Mouse (Mus musculus): ENCODE results near the gene Kif17.

Kif17 gene

DNA sequence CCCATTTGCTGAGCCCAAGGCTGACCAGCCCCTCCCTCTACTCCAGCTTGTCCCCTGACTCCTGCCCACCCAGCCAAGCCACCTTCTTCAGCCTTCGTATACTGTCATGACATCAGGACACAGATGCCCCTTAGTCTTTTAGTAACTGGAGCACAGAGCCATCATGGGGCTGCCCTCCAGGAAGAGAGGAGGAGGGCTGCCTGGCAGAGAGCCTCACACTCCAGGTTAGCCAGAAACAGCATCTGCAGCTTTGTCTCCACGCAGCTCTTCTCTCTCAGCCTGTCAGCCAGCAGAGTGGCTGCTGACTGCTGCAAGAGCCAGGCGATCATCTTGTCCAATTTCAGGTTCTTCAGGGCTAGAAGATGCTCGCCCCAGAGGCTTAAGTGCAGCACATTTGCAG, 63.6 kb downstream of the Kif17 start:
- DNase-seq (ENCODE audit: low spot score): no peak

DNA sequence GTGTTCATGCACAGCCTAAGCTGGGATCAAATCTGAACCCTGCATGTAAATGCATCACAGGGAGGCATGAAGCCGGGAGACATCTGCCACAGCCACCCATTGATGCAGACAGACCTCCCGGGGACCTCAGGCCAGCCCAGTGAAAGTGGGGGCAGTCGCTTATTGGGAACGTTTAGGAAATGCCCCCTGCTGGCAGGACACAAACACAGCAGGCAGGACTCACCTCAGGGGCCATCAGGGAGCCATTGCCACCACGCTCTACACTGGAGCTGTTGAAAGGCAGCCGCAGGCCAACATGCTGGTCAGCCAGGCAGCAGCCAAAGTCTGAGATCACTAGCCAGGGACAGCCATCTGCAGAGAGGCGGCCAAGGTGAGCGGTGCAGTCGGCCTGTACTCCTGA, 65.5 kb downstream of the Kif17 start:
- DNase-seq (ENCODE audit: low spot score): peak; percentile 36

DNA sequence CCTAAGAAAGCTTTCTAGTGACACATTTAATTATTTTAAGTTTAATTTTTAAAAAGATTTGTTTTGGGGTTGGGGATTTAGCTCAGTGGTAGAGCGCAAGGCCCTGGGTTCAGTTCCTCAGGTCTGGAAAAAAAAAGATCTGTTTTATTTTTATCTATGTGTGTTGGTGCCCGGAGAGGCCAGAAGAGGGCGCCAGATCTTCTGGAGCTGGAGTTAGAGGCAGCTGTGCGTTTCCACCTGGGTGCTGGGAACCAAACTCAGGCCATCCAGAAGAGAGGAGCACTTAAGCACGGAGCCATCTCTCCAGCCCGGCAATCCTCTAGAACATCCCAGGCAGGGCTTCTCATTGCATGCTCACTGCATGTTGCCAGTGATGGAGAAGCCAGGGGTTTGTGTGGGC, 66.1 kb downstream of the Kif17 start:
- DNase-seq (ENCODE audit: low spot score): no peak

DNA sequence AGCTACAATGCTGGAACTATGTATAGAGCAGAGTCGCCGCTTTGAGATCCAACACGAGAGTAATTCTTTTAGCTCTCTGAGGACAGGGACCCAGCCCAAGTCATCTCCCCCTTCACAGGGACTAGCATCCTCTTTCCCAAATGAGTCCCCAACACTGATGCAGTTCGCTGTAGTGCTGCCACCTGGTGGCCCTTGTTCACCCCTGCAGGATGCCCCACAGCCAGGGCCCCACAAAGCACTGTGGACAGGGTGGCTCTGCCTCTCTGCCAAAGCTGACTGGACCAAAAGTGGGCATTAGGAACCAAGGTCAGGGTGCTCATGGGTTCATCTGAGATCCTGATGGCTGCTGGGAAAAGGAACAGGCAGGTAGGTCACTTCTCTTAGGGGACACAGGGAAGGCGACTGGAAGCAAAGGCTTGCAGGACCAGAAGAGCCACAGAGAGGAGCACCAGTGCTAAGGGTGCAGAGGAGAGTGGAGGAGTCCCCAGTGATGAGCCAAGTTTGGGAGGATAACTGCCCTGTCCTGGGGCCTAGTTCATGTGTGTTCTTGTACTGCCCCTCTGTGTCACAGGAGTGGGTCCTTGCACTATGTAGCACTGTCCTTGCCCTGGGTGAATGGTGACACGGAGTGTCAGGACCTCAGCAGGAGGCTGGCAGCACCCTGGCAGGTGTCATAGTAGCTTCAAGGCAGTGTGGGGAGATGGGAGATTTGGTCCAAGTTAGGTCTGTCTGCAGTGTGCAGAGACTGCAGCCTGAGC, 68.5 kb downstream of the Kif17 start:
- peak; percentile 78 for DNase-seq (ENCODE audit: low spot score)

DNA sequence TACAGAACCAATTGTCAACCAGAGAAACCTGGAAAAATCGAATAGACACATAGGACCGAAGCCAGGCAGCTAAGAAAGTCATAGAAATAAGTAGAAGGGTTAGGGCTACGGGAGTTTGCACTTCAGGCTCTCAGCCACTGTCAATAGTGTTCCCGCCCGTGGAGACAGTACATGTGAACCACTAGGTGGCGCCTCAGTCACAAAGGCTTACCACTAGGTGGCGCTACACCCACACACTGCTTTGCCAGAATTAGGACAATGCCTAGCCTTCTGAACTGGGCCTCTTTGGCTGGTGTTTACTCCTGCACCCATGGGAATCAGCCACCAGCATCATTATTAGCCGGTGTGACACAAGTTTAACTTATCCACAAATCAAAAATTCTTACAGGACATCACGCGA, 69.3 kb downstream of the Kif17 start:
- peak; percentile 91 for DNase-seq (ENCODE audit: low spot score)

DNA sequence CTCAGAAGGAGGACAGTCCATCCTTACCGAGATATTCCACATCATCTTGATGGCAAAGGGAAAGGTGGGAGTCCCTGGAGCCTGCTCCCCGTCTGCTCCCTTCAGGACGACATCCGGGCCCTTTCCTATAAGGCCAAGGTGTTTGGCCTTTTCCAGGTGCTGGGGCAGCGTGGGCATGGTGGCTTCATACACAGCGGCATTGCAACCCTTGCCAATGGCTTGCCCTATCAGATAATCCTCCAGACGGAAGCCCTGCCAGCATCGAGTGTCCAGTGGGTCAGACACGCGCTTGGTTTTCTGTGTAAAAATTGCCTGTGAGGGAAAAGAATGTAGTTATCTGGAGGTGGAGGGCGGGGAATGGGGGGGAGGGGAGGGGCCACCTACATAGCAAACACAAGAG, 70.5 kb downstream of the Kif17 start:
- no peak for DNase-seq (ENCODE audit: low spot score)

DNA sequence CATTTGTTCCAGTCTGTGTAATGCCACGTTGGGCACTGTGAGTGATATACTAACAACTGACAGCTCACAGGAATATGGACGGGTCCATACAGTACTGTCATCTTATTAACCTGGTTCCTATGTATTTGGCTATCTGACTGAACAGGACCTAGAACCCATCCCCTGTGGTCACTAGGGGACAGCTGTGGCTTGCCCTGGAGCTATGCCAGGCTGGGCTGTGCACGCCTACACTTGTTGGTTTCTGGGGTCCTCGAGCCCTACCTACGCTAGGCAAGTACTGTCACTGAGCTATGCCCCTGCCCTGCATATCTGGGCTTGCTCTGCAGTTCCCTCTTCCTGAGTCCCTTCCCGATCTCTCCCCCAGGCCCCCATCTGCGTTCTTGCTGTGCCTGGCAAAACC, 71.3 kb downstream of the Kif17 start:
- no peak for DNase-seq (ENCODE audit: low spot score)

DNA sequence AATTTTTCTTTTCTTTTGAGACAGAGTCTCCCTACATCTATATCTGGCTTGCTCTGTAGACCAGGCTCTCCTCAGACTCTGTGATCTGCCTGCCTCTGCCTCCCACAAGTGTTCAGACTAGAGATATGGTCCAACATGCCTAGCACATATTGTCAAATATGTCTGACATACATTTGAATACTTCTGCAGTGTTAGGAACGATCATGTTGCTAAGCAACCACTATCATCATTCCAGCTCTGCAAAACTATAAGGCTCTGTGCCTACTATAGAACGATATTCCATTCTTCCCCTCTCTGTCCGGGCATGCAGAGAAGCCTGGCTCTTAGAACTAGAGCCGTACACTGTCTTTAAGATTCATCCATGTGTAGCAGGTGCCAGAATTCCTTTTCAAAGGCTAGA, 72.5 kb downstream of the Kif17 start:
- DNase-seq (ENCODE audit: low spot score): no peak

DNA sequence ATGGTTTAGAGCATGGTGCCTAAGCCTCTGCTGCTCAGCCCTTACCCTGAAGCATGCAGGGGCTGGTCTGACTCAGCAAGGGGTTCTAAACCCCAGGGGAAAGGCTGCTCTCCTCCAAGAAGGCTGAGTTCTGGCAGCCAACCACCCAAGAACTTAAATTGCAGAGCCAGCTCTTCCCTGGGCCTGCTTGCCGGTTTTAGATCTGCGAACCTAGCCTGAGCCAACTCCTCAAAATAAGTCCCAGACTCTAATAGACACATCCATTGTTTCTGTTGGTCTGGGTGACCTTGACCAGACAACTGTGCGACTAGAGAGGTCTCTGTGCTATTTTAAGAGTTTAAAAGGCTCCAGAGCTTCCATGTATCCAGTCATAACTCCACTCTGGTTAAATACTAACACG, 73.5 kb downstream of the Kif17 start:
- no peak for DNase-seq (ENCODE audit: low spot score)

DNA sequence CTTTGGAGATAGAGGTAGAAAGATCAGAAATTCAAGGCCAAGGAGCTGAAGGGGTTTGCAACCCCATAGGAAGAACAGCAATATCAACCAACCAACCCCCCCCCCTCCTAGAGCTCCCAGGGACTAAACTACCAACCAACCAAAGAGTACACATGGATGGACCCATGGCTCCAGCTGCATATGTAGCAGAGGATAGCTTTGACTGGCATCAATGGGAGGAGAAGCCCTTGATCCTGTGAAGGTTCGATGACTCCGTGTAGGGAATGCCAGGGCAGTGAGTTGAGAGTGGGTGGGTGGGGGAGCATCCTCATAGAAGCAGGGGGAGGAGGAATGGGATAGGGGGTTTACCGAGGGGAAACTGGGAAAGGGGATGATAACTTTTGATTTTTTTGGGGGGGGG, 74.2 kb downstream of the Kif17 start:
- no peak for DNase-seq (ENCODE audit: low spot score)

DNA sequence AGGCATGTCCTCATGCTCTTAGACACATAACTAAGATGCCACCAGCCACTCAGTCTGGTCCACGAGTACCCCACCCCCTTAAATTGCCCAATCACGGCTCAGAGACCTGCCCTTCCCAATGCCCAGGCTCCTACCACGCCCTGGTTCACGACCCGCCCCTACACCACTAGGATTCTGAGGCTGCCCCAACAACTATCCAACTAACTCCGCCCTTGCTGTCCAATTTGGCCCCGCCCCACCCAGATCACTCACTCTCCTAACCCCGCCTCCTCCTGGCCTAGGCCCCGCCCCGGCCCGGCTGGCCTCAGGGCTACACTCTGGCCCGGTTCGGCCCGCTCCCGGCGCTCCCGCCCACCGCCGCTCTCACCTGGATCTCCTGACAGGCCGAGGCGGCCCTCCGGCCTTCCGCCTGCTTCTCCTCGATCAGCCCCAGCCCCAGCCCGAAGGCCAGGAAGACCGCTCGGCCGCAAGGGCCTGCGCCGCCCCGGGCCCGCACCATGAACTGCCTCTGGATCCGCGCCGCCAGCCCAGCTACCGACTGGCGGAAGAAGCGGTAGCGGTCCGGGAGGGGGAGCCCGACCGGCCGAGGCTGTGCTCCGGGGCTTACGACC, 75.3 kb downstream of the Kif17 start:
- peak; percentile 94 for DNase-seq (ENCODE audit: low spot score)

DNA sequence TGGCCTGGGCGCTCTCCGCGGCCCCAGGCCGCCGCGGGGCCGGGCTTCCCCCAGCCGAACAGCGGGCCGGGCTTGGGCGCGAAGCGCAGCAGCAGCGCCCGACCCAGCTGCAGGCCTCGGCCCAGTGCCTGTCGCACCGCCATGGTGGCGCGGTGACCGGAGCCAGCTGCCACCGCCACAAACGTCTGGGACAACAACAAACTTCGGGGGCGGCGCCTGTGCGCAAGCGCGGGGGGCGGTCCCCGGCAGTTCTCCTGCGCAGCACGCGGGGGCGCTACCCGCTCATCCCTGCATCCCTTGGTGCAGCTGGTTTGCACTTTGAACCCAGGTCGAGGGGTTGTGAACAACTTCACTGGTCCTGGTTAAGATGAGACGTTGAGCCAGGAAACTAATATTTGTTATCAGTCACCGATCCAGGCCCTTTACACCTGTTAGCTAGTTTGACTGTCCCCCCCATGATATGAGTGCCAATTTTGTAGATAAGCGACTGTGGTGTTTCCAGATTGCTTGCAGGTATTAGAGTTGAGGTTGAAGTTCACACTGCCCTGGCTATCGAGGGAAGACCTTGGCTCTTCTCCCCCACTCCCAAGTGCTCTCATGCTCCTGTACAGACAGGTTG, 76.0 kb downstream of the Kif17 start, which contains the start of gene Pink1:
Gene Pink1, minus strand, starts transcription at position 231 of the 619 bp plus-strand sequence.
- peak; percentile 90 for DNase-seq (ENCODE audit: low spot score)

DNA sequence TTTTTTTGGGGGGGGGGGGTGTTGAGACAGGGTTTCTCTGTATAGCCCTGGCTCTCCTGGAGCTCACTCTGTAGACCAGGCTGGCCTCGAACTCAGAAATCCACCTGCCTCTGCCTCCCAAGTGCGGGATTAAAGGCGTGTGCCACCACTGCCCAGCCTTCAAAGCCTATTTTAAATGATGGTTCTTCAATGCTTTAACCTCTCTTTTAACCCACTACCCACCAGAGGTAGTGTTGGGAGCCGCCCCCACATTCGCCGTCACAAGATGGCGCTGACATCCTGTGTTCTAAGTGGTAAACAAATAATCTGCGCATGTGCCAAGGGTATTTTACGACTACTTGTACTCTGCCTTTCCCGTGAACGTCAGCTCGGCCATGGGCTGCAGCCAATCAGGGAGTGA, 76.9 kb downstream of the Kif17 start:
- DNase-seq (ENCODE audit: low spot score): peak; percentile 29

DNA sequence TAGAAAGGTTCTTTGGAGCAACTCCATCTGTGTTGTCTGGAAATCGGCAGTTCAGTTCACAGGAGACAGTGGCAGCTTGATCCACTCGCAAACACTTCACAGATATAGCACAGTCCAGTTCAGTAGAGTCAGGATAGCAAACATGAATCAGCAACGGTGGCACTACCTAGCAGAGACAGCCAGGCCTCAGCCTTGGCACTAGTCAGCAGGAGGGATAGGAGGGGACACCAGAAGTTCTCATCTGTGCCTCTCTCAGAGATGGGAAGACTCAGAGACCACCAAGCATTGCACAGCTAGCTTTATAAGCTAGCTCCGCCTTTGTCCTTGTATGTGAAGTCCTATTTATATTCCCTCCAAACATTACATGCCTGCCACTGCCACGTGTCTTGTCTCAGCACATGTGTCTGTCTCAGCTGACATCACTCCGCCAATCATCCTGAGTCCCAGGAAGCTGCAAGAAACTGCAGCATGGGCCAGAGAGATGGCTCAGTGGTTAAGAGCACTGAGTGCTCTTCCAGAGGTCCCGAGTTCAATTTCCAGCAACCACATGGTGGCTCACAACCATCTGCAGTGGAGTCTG, 77.7 kb downstream of the Kif17 start:
- no peak for DNase-seq (ENCODE audit: low spot score)

DNA sequence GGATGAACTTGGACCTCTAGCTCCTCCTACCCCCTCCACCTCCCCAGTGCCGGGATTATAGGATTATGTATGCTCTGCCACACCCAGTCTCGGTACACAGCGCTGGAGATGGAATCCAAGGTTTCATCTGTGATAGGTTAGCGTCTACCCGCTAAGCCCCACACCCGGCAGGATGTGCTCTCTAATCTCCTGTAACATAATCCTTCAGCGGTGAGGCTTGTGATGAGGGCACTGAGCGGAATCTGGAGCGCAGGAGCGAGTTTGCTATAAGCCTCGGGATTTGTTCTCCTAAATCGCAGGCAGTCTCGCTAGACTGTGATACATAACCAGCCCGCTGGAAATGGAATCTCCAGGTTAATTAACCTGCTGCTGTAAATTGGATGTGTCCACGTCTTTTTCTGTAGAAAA, 80.0 kb downstream of the Kif17 start:
- peak; percentile 39 for DNase-seq (ENCODE audit: low spot score)

DNA sequence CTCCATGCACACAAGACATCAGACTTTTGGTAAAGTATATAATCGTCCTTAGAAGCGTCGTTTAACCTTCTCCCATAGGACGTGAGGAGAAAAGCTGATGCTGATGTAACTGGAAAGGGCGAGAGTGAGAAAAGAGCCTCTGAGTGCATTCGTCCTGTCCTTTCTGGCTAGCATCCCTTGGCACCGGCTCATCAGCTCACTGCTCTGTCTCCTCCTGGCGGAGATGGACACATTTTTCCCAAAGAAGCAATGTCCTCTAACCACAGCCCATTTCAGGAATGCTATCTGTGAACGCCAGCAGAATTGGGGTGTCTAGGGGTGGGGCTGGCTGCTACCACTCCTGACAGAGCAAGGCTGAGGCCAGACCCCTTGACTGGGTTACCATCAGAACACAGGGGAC, 81.4 kb downstream of the Kif17 start:
- DNase-seq (ENCODE audit: low spot score): no peak

DNA sequence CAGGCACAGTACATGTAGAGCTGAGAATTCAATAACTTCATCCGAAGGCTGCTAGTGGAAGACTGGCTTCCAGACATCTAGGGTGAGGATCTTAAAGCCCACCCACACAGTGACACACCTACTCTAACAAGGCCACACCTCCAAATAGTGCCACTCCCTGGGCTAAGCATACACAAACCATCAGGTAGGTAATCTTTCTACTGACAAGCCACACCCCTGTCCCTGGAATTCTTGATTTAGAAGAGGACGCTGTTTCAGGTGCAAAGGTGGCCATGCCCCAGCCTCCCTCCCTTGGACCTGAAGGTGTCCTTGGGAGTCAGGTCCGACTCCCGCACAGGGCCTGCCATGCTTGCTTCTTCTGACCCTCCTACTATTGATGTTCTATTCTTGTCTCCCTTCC, 82.9 kb downstream of the Kif17 start:
- DNase-seq (ENCODE audit: low spot score): no peak

DNA sequence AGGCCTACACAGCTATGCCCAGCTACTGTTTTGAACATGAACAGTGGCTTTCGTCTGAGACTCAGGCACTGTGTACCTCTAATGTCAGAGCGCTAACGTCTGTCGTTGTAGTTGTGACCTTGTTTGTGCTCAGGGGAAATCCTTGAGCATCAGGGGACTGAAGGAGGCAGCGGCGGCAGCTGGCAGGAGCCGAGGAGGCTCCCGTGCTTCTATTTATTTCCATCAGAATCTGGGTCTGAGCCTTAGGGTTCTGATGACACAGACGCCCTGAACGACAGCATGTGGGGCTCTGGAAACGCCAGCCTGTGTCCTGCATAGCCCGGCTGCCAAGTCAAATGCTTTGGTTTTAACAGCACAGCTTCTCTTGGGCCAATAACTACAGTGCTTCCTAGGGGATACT, 84.8 kb downstream of the Kif17 start:
- no peak for DNase-seq (ENCODE audit: low spot score)

DNA sequence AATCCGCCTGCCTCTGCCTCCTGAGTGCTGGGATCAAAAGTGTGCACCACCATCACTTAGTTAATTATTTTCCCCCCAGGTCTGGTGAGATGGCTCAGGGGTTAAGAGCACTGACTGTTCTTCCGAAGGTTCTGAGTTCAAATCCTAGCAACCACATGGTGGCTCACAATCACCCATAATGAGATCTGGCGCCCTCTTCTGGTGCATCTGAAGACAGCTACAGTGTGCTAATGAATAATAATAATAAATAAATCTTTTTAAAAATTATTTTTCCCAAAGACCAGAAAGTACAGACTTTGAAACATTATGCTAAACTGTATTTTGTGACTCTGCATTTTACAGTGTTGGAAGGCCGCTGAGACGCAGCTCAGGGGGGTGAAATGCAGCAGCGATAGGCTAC, 85.4 kb downstream of the Kif17 start:
- DNase-seq (ENCODE audit: low spot score): no peak

DNA sequence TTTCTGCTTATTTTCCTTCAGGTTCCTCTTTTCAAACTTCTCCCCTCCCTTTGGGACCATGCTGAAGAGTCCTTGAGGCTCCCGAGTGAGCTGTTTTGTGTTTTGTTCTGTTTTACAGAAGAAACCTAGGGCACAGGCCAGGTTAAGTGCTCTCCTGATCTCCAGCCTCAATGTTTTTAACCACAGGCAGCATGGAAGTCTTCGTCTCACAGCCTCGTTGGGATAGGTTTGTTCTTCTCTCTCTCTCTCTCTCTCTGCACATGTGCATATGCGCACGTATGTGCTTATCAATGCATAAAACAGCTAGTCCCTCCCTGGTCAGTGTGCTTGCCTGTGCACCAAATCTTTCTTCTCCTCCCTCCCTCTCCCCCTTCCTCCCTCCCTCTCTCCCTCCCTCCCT, 86.6 kb downstream of the Kif17 start:
- no peak for DNase-seq (ENCODE audit: low spot score)

DNA sequence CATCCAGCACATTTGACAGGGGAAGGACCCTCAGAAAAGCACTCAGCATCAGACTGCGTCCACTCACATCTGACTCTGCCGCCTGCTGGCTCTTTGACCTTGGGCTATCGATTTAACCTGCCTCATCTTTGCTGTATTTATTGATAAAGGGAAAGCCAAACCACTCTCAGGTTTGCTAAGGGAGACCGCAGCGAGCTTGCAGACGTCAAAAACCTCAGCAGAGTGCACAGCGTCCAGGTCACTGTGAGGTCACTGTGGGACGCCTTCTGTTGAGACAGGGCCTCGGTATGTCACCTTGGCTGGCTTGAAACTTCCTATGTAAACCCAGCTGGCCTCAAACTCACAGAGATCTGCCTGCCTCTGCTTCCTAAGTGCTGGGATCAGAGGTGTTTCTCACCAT, 87.1 kb downstream of the Kif17 start:
- no peak for DNase-seq (ENCODE audit: low spot score)

DNA sequence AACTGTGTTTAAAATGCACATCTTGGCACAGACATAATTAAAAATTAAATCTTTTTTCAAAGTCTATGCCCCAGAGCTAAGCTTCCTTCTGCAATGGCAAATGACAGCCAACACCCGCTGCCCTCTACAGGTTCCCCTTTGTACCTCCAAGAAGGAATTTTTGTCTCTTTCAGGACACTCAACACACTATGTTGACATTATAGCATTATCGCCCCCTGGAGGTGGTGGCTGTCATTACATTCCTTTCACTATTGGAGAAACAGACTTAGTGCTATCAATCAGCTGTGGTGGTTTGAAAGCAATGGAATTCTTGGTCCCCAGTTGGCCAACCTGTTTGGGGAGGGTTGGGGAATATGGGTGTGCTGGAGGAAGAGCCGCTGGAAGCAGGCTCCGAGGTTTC, 89.7 kb downstream of the Kif17 start:
- DNase-seq (ENCODE audit: low spot score): peak; percentile 62

DNA sequence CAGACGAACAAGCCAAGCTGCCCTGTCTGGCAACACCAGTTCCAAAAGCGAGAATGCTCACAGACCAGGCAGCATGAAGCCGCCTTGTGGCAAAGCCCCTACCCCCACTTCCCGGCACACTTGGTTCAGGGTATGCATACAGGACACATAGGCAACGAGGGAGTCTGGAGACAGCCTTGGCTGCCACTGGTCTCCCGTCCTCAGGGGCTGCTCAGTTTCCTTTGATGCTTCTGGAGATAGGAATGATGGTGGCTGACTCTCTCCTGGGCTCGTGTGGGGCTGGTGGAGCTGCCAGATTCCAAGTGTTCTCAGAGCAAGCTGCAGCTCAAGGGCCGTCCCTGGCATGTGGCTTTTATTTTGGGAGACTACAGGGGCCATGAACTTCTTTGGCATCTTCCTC, 91.2 kb downstream of the Kif17 start:
- no peak for DNase-seq (ENCODE audit: low spot score)

Measured in embryo, embryonic 10 days (tissue).